Mouse (Mus musculus): ENCODE results near the gene Gm17359.
A peak's percentile ranks its signal among the peaks of the same experiment; 100 is the strongest.

Gene Gm17359

GRCm38 (mm10) chr3:79478400-79478799 is 141.9 kb downstream of the Gm17359 start:
- DNase-seq (ENCODE audit: low spot score), result peak; percentile 9

GRCm38 (mm10) chr3:79478880-79479279 is 142.4 kb downstream of the Gm17359 start:
- no peak for DNase-seq (ENCODE audit: low spot score)

DNA sequence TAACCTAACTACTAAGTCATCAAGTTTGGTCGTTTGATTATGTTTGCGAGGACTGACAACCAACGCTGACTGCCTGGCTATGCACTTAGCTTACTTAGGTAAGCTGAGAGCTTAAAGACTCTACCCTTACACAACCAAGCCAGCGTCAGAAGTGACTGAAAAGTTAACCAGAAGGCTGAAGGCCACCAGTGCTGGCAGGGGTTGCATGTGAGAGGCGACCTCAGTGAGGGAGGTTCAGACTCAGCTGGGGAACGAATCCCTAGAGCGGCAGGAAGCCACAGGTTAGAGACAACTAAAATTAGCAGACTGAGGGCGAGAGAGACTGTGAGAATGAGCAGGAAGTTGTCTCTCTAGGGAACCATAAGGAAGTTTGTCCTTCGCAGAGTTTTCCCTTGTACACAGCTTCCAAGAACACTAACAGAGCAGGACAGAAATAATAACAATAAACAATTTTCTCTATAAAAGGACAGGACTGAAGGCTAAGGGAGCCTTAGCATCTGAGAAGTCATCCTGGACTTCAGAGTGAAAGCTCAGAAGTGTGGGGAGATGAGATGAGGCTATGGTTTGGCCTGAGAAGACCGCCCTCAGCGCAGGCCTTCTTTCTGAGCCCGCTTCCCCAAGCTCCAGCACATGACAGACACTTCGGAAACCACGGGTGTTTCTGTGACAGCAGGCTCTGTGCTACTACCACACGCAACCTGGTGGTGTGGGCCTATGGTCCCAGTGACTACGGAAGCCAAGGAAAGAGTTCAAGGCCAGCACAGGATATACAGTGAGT is 148.0 kb downstream of the Gm17359 start:
- no peak for DNase-seq (ENCODE audit: low spot score)

- no peak for DNase-seq (ENCODE audit: low spot score)
Observed at GRCm38 (mm10) chr3:79488025-79488424, 151.6 kb downstream of the Gm17359 start.

GRCm38 (mm10) chr3:79490102-79490501 is 153.6 kb downstream of the Gm17359 start:
- DNase-seq (ENCODE audit: low spot score), result no peak

DNA sequence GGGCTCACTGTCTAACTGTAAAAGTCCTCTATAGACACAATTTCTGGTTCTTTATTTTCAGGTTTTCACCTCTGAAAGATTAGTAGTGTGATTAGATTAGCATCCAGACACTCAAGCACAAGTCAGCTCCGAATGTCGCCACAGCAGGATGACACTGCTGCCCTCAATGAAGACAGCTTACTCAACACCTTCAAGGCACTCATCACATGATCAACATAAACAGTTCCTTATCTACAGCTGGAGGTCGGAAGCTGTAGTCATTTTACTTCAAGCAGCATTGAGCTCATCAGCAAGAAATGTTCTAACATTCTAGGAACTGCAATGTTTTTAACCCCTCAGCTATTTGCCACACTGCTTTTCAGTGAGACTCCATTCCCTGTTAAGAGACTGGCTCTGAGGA is 155.2 kb downstream of the Gm17359 start:
- no peak for DNase-seq (ENCODE audit: low spot score)

- DNase-seq (ENCODE audit: low spot score), result no peak
Observed at GRCm38 (mm10) chr3:79493064-79493463, 156.6 kb downstream of the Gm17359 start.

DNA sequence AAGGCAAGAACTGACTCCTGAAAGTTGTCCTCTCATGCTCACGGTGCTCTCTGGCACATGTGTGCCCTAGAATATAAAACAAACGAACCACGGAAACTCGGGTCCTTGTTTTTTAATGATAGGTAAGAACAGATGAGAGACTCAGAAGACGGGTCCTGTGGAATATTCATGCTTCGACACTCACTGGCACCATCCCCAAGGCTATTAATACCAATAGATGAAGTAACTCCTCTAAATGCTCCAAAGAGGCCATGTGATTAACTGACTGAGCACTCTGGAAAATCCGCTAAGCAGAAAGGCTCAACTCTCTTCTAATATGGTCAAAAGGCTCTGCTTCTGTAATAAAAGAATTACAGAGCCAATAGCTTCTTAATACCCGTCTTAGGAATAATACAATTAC is 157.6 kb downstream of the Gm17359 start:
- DNase-seq (ENCODE audit: low spot score), result no peak

GRCm38 (mm10) chr3:79495151-79495550 is 158.7 kb downstream of the Gm17359 start:
- DNase-seq (ENCODE audit: low spot score), result no peak

DNA sequence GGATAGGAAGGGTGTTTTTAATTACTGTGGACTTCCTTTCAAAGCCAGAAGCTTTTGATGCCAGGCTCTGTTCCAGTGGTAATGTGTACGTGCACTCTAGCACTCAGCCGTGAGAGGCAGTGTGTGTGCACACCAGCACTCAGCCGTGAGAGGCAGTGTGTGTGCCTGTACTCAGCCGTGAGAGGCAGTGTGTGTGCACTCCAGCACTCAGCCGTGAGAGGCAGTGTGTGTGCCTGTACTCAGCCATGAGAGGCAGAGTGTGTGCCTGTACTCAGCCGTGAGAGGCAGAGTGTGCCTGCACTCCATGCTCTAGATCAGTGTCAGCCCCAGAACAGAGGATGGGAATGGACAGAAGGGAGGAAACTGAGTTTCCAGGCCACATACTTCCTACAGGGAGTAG is 160.2 kb downstream of the Gm17359 start:
- DNase-seq (ENCODE audit: low spot score), result no peak

DNA sequence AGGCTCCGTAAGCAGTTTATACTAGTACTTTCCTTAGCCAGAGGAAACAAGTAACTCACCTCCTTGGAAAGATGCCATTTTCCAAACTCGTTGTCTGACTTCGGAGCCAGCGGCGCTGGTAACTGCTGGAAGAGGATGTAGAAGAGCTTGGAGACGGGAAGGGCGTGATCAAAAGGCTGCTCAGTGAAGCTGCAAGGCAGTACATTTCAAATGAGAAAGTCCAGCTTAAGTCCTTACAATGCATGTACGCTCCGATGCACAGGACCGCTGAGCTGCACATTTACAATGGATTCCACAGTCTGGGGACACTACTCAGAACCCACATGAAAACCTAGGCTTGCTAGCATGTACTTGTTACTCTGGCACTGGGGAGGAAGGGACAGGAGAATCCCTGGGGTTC is 163.8 kb downstream of the Gm17359 start:
- no peak for DNase-seq (ENCODE audit: low spot score)

DNA sequence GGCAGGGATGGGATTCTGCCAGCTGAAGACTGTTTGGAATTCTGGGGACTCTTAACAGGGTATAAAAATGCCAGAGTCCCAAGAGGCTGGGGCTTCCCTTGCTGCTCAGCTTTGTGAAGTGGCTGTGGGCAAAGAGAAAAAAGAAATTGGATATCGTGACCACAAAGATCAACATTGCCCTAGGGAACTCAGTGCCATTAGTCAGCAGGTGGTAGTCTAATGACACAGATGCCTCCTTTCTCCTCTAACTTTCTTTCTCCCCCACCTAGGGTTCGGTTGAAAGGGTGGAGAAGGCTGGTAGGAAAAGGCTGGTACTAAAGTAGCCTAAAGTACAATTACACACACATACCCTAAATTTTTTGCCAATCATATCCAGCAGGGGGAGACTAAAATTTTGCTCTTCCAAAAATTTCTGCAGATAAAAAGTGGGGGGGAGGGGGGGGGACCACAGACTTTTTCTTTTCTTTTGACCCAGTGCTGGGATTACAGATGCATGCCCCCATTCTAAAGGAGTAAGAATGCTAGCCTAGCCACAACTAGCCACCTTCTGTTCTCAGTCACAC is 164.8 kb downstream of the Gm17359 start:
- DNase-seq (ENCODE audit: low spot score), result no peak
